In the genomic region with DNA sequence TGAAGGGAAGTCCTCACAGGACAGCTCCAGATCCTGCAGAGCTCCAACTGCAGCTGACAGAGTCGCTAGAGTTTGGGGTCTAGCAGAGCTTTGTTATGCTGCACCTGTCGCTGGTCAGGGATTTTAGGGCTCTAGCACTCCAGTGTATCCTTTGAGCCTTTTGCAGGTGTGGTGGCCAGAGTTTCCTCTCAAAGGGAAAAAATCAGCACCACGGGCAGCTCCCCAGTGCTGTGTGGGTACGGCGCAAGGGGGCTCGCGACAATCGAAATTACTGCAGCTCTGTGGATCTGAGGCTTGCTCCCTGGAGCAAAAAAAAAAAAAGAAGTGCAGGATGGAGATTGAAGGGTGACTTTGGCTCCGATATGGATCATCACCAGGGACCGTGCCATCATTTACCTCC, we compare ENCODE assay signal across 8 mouse cellular contexts. TPM values are rescaled to one million over a fixed set of nuclear protein-coding genes. Genes with fewer than 3 reads are reported as not detected.
DNase-seq lines count a peak whose midpoint lies in the region; ATAC-seq and TF ChIP-seq lines count a peak whose summit lies in the region.

No protein-coding gene starts in this region.

- WGBS in midbrain, embryonic 11.5 days: 3% methylated on average over 10 of the region's 10 CpGs

- H3K4me3 ChIP-seq in midbrain, embryonic 11.5 days (ENCODE audit: low read depth, low read length): no peak overlapping the region
- H3K4me3 ChIP-seq in layer of hippocampus, adult 2 months: no peak overlapping the region

- 0 out of 2 replicates have a peak overlapping the region, but pooled peaks have one; percentile 8 for H3K4me2 ChIP-seq in midbrain, embryonic 11.5 days

- peaks cover 13% of the 10 kb centered on the region for H3K4me1 ChIP-seq in midbrain, embryonic 11.5 days (ENCODE audit: control insufficient read depth, insufficient read depth, low read length)

- H3K36me3 ChIP-seq in midbrain, embryonic 11.5 days (ENCODE audit: control insufficient read depth, insufficient read depth, low read length): no peaks in the 10 kb centered on the region

- TF ChIP-seq CTCF in layer of hippocampus, adult 2 months (conservative IDR thresholded peaks at IDR 0.05): no peak

- no peak overlapping the region for H3K27ac ChIP-seq in midbrain, embryonic 11.5 days (ENCODE audit: low read depth, low read length)
- H3K27ac ChIP-seq in layer of hippocampus, adult 2 months: no peak overlapping the region

- H3K9ac ChIP-seq in midbrain, embryonic 11.5 days (ENCODE audit: low read length): no peak overlapping the region

- peaks cover 36% of the 10 kb centered on the region for H3K27me3 ChIP-seq in midbrain, embryonic 11.5 days (ENCODE audit: control insufficient read depth, insufficient read depth, low read length)

- no peaks in the 10 kb centered on the region for H3K9me3 ChIP-seq in midbrain, embryonic 11.5 days (ENCODE audit: control insufficient read depth, low read length)

- DNase-seq in spleen, postnatal 4 days (ENCODE audit: low spot score in 2 of 2): peak; percentile 12 to 65
- DNase-seq in spleen, postnatal 36 days (ENCODE audit: low spot score in 2 of 2): no peak
- peak; percentile 83 for DNase-seq in embryo, embryonic 10 days (ENCODE audit: low spot score)
- peak; percentile 42 for DNase-seq in hindlimb bud, embryonic 11.5 days (ENCODE audit: extremely low spot score, low read depth, low spot score)
- peak; percentile 94 for DNase-seq in midbrain, embryonic 11.5 days (ENCODE audit: low spot score, missing footprints)
- peak; percentile 4 to 9 for DNase-seq in thymus, postnatal 36 days
- DNase-seq in layer of hippocampus, adult 2 months (ENCODE audit: low spot score in 2 of 2): no peak

- no peak for ATAC-seq in midbrain, embryonic 11.5 days (ENCODE audit: low FRiP score)
- ATAC-seq in monocyte, adult 5-6 weeks (replicated peaks; ENCODE audit: insufficient number of reproducible peaks, low FRiP score, low TSS enrichment, poor library complexity, severe bottlenecking): no peak

RNA-seq across cellular contexts. Expression of a gene that starts 0.7 kb away (rescaled TPM):
- not detected in 2 replicates for polyA plus RNA-seq in midbrain, embryonic 11.5 days (2014; fragmentation: Nextera tagmentation; extraction: Ambion mirVana)
- total RNA-seq in layer of hippocampus, adult 2 months (2021): under 1 TPM; 0.29 to 0.46 TPM
- not detected in 3 replicates for total RNA-seq in monocyte, adult 5-6 weeks (2017)

Comparison
In these comparisons a context has a peak if more than half of its experiments do, and no peak if none do; other contexts are left out.
1. DNase-seq: peak in spleen, postnatal 4 days (2 of 2), embryo, embryonic 10 days (single experiment), hindlimb bud, embryonic 11.5 days (single experiment), midbrain, embryonic 11.5 days (single experiment) and thymus, postnatal 36 days (2 of 2); none in spleen, postnatal 36 days (0 of 2) and layer of hippocampus, adult 2 months (0 of 2).